Mouse (Mus musculus) stomach, postnatal 0 days (tissue): ENCODE measurements around the gene Scrg1. TPM values are rescaled to one million over a fixed set of nuclear protein-coding genes. Genes with fewer than 3 reads are reported as not detected.
A peak's percentile ranks its signal among the peaks of the same experiment; 100 is the strongest.
"Not testable (repeated sequence)": the region's sequence is repeated elsewhere in the genome, so short reads cannot be mapped to it uniquely, and the experiment has no call there.

Experiments used
- ATAC-seq: fragments of 200-750 bp; cut with Nextera tagmentation; 2 replicates; pipeline ENCODE4 v1.8.0; 2017; ENCODE audit not compliant: low FRiP score, low TSS enrichment
- DNase-seq: peaks from one replicate; pipeline ENCODE4 v3.0.0-alpha.2; 2016; ENCODE audit warnings: low spot score
- H3K27ac ChIP-seq: fragments of 300-500 bp; sonication (generic); replicated peaks from 2 replicates; pipeline ENCODE4 v1.5.1; 2014; ENCODE audit warnings: mild to moderate bottlenecking, control low read depth
- H3K27me3 ChIP-seq: fragments of 300-500 bp; sonication (generic); 2 replicates; pipeline ENCODE4 v1.6.1; 2014; ENCODE audit warnings: low read length; ENCODE audit not compliant: control insufficient read depth, insufficient read depth
- H3K36me3 ChIP-seq: fragments of 300-500 bp; sonication (generic); 2 replicates; pipeline ENCODE4 v1.6.1; 2014; ENCODE audit warnings: low read length, mixed read lengths; ENCODE audit not compliant: control insufficient read depth, insufficient read depth
- H3K4me1 ChIP-seq: fragments of 300-500 bp; sonication (generic); replicated peaks from 2 replicates; pipeline ENCODE4 v1.6.1; 2014; ENCODE audit warnings: antibody characterized with exemption; ENCODE audit not compliant: control insufficient read depth, insufficient read depth
- H3K4me2 ChIP-seq: fragments of 300-500 bp; sonication (generic); replicated peaks from 2 replicates; pipeline ENCODE4 v1.6.1; 2014; ENCODE audit warnings: low read depth, mild to moderate bottlenecking, control low read depth, moderate library complexity
- H3K4me3 ChIP-seq: fragments of 300-500 bp; sonication (generic); 2 replicates; pipeline ENCODE4 v1.5.1; 2014; ENCODE audit warnings: low read depth, low read length, control low read depth
- H3K9ac ChIP-seq: fragments of 300-500 bp; sonication (generic); 2 replicates; pipeline ENCODE4 v1.6.1; 2014; ENCODE audit warnings: mild to moderate bottlenecking, low read length, control low read depth, mixed read lengths
- H3K9me3 ChIP-seq: fragments of 300-500 bp; sonication (generic); 2 replicates; pipeline ENCODE4 v1.6.1; 2016; ENCODE audit warnings: low read length; ENCODE audit not compliant: control insufficient read depth
- CTCF ChIP-seq: IDR thresholded peaks from 2 replicates; pipeline ENCODE4 v1.5.1; 2016; ENCODE audit warnings: antibody characterized with exemption, low read depth, mild to moderate bottlenecking, moderate library complexity
- EP300 ChIP-seq: optimal IDR thresholded peaks from 2 replicates; pipeline ENCODE3; 2016; ENCODE audit warnings: antibody characterized with exemption
- WGBS: fragments of 180-500 bp; shearing (Covaris S2); extraction: QIAGEN DNeasy Blood & Tissue Kit; methylation state at CpG from one replicate; pipeline ENCODE4 v1.1.7; 2014; 5-methylcytosine and 5-hydroxymethylcytosine counted together
- polyA plus RNA-seq: library from polyadenylated mRNA; unstranded; fragments of >200 nt; fragmentation: Nextera tagmentation; extraction: Ambion mirVana; gene quantifications from 2 replicates; pipeline ENCODE4 v1.2.1, GENCODE M21; 2015

Scrg1 gene
- polyA plus RNA-seq, 1 experiment from 2014 or later: 0.65 TPM

DNA sequence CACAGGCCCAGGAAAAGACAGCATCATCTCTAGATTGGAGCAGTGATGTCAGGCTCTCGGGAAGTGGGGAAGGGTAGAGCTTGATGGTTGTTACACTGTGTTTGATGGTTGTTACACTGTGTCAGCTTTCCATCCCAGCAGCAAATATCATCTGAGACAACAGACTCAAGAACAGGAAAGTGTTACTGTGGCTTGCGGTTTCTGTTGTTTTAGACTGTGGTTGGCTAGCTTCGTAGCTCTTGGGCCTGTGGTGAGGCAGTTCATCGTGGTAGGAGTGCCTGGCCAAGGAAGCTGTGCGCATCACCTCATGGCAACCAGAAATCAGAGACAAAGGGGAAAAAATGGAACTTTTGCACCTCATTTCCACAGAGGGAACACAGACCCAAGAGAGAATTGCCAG lies 38.9 kb upstream of the Scrg1 start:
- Histone ChIP-seq H3K27ac (no peak overlapping the region), H3K9ac (no peak overlapping the region), H3K4me2 (no peak overlapping the region), H3K36me3 (no peaks in the 10 kb centered on the region), H3K9me3 (no peaks in the 10 kb centered on the region), H3K4me3 (no peak overlapping the region), H3K27me3 (no peaks in the 10 kb centered on the region), H3K4me1 (no peaks in the 10 kb centered on the region)
- TF ChIP-seq EP300 (no peak), CTCF (no peak)
- ATAC-seq (no peak), DNase-seq (no peak)
- WGBS: 94% methylated on average over 5 of the region's 5 CpGs

DNA sequence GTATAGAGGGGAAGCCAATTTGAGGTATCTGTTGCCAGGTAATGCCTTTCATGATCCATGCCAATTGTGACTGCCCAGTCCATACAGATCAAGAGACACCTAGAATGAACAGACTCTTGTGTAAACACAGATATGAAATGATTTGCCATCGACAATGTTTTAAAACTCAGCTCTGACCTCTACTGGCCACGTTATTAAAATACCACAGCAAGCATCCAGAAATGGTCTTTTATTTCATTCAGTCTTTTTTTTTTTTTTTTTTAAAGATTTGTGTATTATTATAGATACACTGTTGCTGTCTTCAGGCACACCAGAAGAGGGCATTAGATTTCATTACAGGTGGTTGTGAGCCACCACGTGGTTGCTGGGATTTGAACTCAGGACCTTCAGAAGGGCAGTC lies 29.6 kb upstream of the Scrg1 start:
- H3K9ac ChIP-seq: no peak overlapping the region
- no peak overlapping the region for H3K27ac ChIP-seq
- peak; percentile 78 for TF ChIP-seq CTCF
- no peak for TF ChIP-seq EP300
- H3K4me3 ChIP-seq: no peak overlapping the region
- H3K36me3 ChIP-seq: no peaks in the 10 kb centered on the region
- no peak overlapping the region for H3K4me2 ChIP-seq
- no peaks in the 10 kb centered on the region for H3K27me3 ChIP-seq
- no peaks in the 10 kb centered on the region for H3K9me3 ChIP-seq
- no peak for ATAC-seq
- 9% methylated on average over 3 of the region's 3 CpGs for WGBS
- no peaks in the 10 kb centered on the region for H3K4me1 ChIP-seq
- DNase-seq: no peak

DNA sequence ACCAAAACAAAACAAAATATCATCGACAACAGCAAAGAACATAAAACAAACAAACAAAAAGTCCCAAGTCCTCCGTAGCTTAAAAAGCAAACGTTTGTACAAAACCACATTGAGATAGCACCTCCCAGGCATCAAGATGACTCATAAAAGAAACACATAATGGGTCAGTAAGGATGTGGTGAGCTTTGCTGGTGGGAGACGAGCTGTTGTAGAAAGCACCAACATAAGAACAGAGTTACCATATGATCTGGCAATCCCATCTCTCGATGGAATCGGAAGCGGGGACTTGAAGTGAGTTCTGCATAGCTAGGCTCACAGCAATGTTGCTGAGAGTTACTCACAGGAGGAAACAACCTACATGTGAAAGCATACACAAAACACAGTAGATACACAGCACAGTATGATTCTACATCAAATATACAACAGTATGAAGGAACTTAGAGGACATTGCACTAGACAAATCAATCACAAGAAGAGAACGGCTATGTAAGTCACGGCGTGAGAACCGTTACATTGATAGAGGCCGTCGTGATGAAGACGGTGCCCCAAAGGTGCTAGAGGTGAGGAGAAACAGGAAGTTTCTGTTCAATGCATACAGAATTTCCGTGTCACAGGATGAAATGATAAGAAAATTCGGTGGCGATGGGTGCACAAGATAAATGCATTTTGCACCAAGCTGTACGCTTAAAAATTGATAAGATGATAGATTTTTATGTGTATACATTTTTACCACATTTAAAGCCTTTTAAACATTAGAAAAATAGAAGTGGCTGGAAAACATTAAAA lies 27.9 kb upstream of the Scrg1 start:
- DNase-seq (no peak), ATAC-seq (peak; percentile 60; the same call in 1 of the 2 replicates)
- no peak overlapping the region for H3K9ac ChIP-seq
- H3K9me3 ChIP-seq: no peaks in the 10 kb centered on the region
- TF ChIP-seq CTCF: no peak
- TF ChIP-seq EP300: no peak
- no peak overlapping the region for H3K27ac ChIP-seq
- no peaks in the 10 kb centered on the region for H3K4me1 ChIP-seq
- H3K4me3 ChIP-seq: no peak overlapping the region
- H3K36me3 ChIP-seq: no peaks in the 10 kb centered on the region
- whole genome bisulfite sequencing: 62% methylated on average over 18 of the region's 18 CpGs
- no peak overlapping the region for H3K4me2 ChIP-seq
- no peaks in the 10 kb centered on the region for H3K27me3 ChIP-seq

DNA sequence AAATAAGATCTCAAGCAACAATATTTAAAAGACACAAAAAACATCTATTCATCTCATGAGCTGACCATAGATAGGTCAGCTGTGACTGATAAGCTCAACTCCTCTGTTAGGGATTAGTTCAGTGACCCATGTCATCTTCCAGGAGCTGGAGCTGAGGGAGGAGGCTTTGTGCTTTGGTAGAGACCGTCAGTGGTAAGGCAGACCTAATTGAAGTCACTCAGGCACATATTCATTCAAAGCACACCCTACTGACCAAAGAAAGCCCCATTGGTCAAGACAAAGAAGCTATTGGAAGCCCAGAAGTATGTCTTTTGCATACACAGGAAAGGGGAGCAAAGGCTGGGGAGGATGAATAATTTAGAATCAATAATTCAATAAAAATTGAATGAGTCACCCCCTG lies 27.2 kb upstream of the Scrg1 start:
- Histone ChIP-seq H3K27me3 (no peaks in the 10 kb centered on the region), H3K4me1 (no peaks in the 10 kb centered on the region), H3K4me3 (no peak overlapping the region), H3K27ac (no peak overlapping the region), H3K36me3 (no peaks in the 10 kb centered on the region), H3K9ac (no peak overlapping the region), H3K9me3 (no peaks in the 10 kb centered on the region), H3K4me2 (no peak overlapping the region)
- TF ChIP-seq CTCF: no peak
- TF ChIP-seq EP300: no peak
- no peak for ATAC-seq
- WGBS: 46% methylated on average over 1 of the region's 1 CpGs
- no peak for DNase-seq

DNA sequence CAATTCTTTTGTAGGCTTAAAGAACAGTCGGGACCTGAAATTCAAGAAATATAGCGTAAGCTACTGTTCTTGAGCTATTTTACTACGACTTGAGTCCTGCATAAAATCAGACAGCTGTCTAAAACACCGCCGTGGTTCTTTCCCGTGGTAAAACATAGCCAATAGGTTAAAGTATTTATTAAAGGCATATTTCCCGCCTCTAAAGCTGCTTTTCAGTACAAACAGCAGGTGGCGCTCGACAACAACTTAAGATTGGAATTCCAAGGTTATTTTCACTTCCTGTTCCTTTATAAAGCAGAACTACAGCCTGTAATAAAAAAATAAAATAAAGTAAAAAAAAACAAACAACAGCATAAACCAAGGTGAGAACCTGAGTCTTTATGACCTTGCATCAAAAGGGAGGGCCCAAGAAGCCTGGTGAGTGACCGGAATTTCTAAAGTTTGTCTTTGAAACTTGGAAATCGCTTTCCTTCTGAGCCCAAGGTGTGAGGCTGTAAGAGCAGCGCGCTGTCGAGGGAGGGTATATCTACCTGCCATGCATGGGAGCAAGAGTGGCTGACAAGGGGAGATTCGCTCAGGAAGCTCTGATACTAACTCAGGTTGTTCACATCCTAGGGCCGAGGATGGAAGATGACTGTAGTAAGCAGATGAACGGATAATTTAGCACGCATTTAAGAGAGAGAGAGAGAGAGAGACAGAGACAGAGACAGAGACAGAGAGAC lies 26.4 kb upstream of the Scrg1 start:
- Histone ChIP-seq H3K27ac (no peak overlapping the region), H3K36me3 (no peaks in the 10 kb centered on the region), H3K4me3 (no peak overlapping the region), H3K4me2 (peak overlapping the region; percentile 27; the same call in 1 of the 2 replicates), H3K9ac (no peak overlapping the region), H3K27me3 (no peaks in the 10 kb centered on the region), H3K4me1 (no peaks in the 10 kb centered on the region), H3K9me3 (no peaks in the 10 kb centered on the region)
- no peak for TF ChIP-seq EP300
- peak; percentile 87 for TF ChIP-seq CTCF
- 33% methylated on average over 18 of the region's 18 CpGs for WGBS
- ATAC-seq (peak; percentile 66; the same call in 1 of the 2 replicates), DNase-seq (peak; percentile 78)

DNA sequence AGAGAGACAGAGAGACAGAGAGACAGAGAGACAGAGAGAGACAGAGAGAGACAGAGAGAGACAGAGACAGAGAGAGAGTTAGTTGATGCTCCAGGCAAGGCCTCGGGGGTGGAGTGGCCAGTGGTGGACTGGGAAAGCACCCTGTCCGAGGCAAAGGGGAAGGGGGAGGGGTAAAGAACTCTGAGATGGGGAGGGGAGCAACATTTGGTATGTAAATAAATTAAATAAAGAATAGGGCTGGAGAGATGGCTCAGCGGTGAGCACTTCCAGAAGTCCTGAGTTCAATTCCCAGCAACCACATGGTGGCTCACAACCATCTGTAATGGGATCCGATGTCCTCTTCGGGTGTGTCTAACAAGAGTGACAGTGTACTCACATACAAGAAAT lies 25.8 kb upstream of the Scrg1 start:
- not testable (repeated sequence) for H3K27ac ChIP-seq, H3K9me3 ChIP-seq, H3K4me2 ChIP-seq, H3K9ac ChIP-seq, H3K27me3 ChIP-seq, DNase-seq, ATAC-seq, H3K36me3 ChIP-seq, H3K4me3 ChIP-seq, H3K4me1 ChIP-seq
- whole genome bisulfite sequencing: 63% methylated on average over 5 of the region's 5 CpGs
